Comparison of ENCODE assay signal across 10 mouse cellular contexts in genomic region chr7:47042823-47043490, GRCm38 (mm10). TPM values are rescaled to one million over a fixed set of nuclear protein-coding genes. Genes with fewer than 3 reads are reported as not detected.
DNase-seq lines count a peak whose midpoint lies in the region; ATAC-seq and TF ChIP-seq lines count a peak whose summit lies in the region.
"Had no signal": no experiment of that assay in that cellular context is flagged by ENCODE, and none has a peak within 500 bp of the region (broad histone marks: within the 10 kb centered on the region; RNA-seq: fewer than 3 reads in every experiment).

No protein-coding gene starts in this region.

- no peaks in the 10 kb centered on the region for H3K9me3 ChIP-seq in kidney, embryonic 15.5 days (replicated peaks)
- H3K9me3 ChIP-seq in embryonic facial prominence, embryonic 11.5 days (replicated peaks; ENCODE audit: control insufficient read depth, low read length): no peaks in the 10 kb centered on the region
- no peaks in the 10 kb centered on the region for H3K9me3 ChIP-seq in intestine, embryonic 14.5 days (ENCODE audit: control insufficient read depth, low read length)
- no peaks in the 10 kb centered on the region for H3K9me3 ChIP-seq in liver, postnatal 0 days (ENCODE audit: low read length)

- TF ChIP-seq EP300 in liver, postnatal 0 days (IDR thresholded peaks at IDR 0.05; ENCODE audit: low read depth): 0 out of 2 replicates have a peak, but pooled peaks have one; percentile 21

- DNase-seq in kidney, adult 8-10 months: no peak
- DNase-seq in embryonic facial prominence, embryonic 11.5 days (ENCODE audit: low spot score): peak; percentile 15
- DNase-seq in intestine, embryonic 14.5 days (ENCODE audit: low spot score): no peak
- peak; percentile 24 for DNase-seq in liver, postnatal 0 days
- no peak for DNase-seq in retina, embryonic 14.5 days (ENCODE audit: low spot score)
- DNase-seq in right cerebral cortex, adult 18-20 months: no peak
- DNase-seq in adrenal gland, adult 18-20 months (ENCODE audit: low spot score in 2 of 2): no peak

- H3K4me3 ChIP-seq in kidney, embryonic 15.5 days (replicated peaks): no peak overlapping the region
- no peak overlapping the region for H3K4me3 ChIP-seq in embryonic facial prominence, embryonic 11.5 days (ENCODE audit: low read depth, low read length)
- no peak overlapping the region for H3K4me3 ChIP-seq in intestine, embryonic 14.5 days (ENCODE audit: low read depth, low read length)
- H3K4me3 ChIP-seq in liver, postnatal 0 days (ENCODE audit: low read depth, low read length): no peak overlapping the region

- no peak for TF ChIP-seq CTCF in liver, postnatal 0 days (IDR thresholded peaks at IDR 0.05; ENCODE audit: low read depth)

- WGBS in kidney, embryonic 15.5 days: 24% methylated on average over 6 of the region's 6 CpGs
- WGBS in embryonic facial prominence, embryonic 11.5 days: 24% methylated on average over 6 of the region's 6 CpGs
- WGBS in intestine, embryonic 14.5 days: 28% methylated on average over 6 of the region's 6 CpGs
- 29% methylated on average over 6 of the region's 6 CpGs for WGBS in liver, postnatal 0 days (ENCODE audit: insufficient replicate concordance)

- H3K4me1 ChIP-seq in kidney, embryonic 15.5 days: peaks cover 13% of the 10 kb centered on the region
- no peaks in the 10 kb centered on the region for H3K4me1 ChIP-seq in embryonic facial prominence, embryonic 11.5 days (ENCODE audit: control insufficient read depth, insufficient read depth, low read length)
- H3K4me1 ChIP-seq in intestine, embryonic 14.5 days (replicated peaks; ENCODE audit: control insufficient read depth, insufficient read depth, low read length): peaks cover 13% of the 10 kb centered on the region
- H3K4me1 ChIP-seq in liver, postnatal 0 days (ENCODE audit: insufficient read depth): peaks cover 23% of the 10 kb centered on the region

- H3K9ac ChIP-seq in kidney, embryonic 15.5 days: no peak overlapping the region
- no peak overlapping the region for H3K9ac ChIP-seq in embryonic facial prominence, embryonic 11.5 days (replicated peaks; ENCODE audit: low read length)
- H3K9ac ChIP-seq in intestine, embryonic 14.5 days (ENCODE audit: low read length): no peak overlapping the region
- no peak overlapping the region for H3K9ac ChIP-seq in liver, postnatal 0 days (replicated peaks)

- H3K27ac ChIP-seq in kidney, embryonic 15.5 days: peak overlapping the region; percentile 83
- H3K27ac ChIP-seq in embryonic facial prominence, embryonic 11.5 days (replicated peaks; ENCODE audit: low read depth, low read length): no peak overlapping the region
- H3K27ac ChIP-seq in intestine, embryonic 14.5 days (ENCODE audit: low read depth): peak overlapping the region; percentile 52; the same call in 1 of the 2 replicates
- peak overlapping the region; percentile 76 for H3K27ac ChIP-seq in liver, postnatal 0 days (ENCODE audit: low read depth)

- H3K36me3 ChIP-seq in kidney, embryonic 15.5 days: no peaks in the 10 kb centered on the region
- no peaks in the 10 kb centered on the region for H3K36me3 ChIP-seq in embryonic facial prominence, embryonic 11.5 days (replicated peaks; ENCODE audit: control insufficient read depth, insufficient read depth, low read depth, low read length)
- H3K36me3 ChIP-seq in intestine, embryonic 14.5 days (ENCODE audit: control insufficient read depth, insufficient read depth, low read length): no peaks in the 10 kb centered on the region
- no peaks in the 10 kb centered on the region for H3K36me3 ChIP-seq in liver, postnatal 0 days (replicated peaks; ENCODE audit: insufficient read depth, low read length)

- no peaks in the 10 kb centered on the region for H3K27me3 ChIP-seq in kidney, embryonic 15.5 days
- H3K27me3 ChIP-seq in embryonic facial prominence, embryonic 11.5 days (ENCODE audit: control insufficient read depth, insufficient read depth, low read length): no peaks in the 10 kb centered on the region
- H3K27me3 ChIP-seq in intestine, embryonic 14.5 days (replicated peaks; ENCODE audit: control insufficient read depth, insufficient read depth, low read length): no peaks in the 10 kb centered on the region
- H3K27me3 ChIP-seq in liver, postnatal 0 days (ENCODE audit: insufficient read depth, low read length): no peaks in the 10 kb centered on the region

- H3K4me2 ChIP-seq in kidney, embryonic 15.5 days: no peak overlapping the region
- H3K4me2 ChIP-seq in embryonic facial prominence, embryonic 11.5 days (ENCODE audit: low read depth, low read length): no peak overlapping the region
- no peak overlapping the region for H3K4me2 ChIP-seq in intestine, embryonic 14.5 days (ENCODE audit: low read length)
- no peak overlapping the region for H3K4me2 ChIP-seq in liver, postnatal 0 days (ENCODE audit: low read depth, low read length)

- peak; percentile 77 for ATAC-seq in kidney, embryonic 15.5 days (replicated peaks; ENCODE audit: low FRiP score)
- ATAC-seq in embryonic facial prominence, embryonic 11.5 days (replicated peaks; ENCODE audit: insufficient number of reproducible peaks, low FRiP score, low TSS enrichment, low read depth): no peak
- ATAC-seq in intestine, embryonic 14.5 days (replicated peaks; ENCODE audit: low FRiP score, low TSS enrichment, low read depth): no peak
- ATAC-seq in liver, postnatal 0 days: peak; percentile 47

RNA-seq across cellular contexts. Expression of gene Tmem86a, which starts 7.4 kb away (rescaled TPM):
- 28.1 and 30.2 TPM in 2 replicates for polyA plus RNA-seq in kidney, embryonic 15.5 days (2015; fragmentation: Nextera tagmentation; extraction: Ambion mirVana)
- polyA plus RNA-seq in embryonic facial prominence, embryonic 11.5 days (2014; fragmentation: Nextera tagmentation; extraction: Ambion mirVana): 11.6 and 12.3 TPM in 2 replicates
- 30.6 and 31.4 TPM in 2 replicates for polyA plus RNA-seq in intestine, embryonic 14.5 days (2014; fragmentation: Nextera tagmentation; extraction: Ambion mirVana)
- polyA plus RNA-seq in liver, postnatal 0 days (2015; fragmentation: Nextera tagmentation; extraction: Ambion mirVana): 35.6 and 42.0 TPM in 2 replicates
- 10 to 100 TPM; 18.6 to 22.3 TPM for total RNA-seq in adrenal gland, adult 18-20 months (2021)

RNA-seq across cellular contexts. Expression of gene Spty2d1, which starts 34.7 kb away (rescaled TPM):
- polyA plus RNA-seq in kidney, embryonic 15.5 days (2015; fragmentation: Nextera tagmentation; extraction: Ambion mirVana): 18.8 and 19.4 TPM in 2 replicates
- polyA plus RNA-seq in embryonic facial prominence, embryonic 11.5 days (2014; fragmentation: Nextera tagmentation; extraction: Ambion mirVana): 13.5 and 14.5 TPM in 2 replicates
- polyA plus RNA-seq in intestine, embryonic 14.5 days (2014; fragmentation: Nextera tagmentation; extraction: Ambion mirVana): 17.6 and 18.0 TPM in 2 replicates
- polyA plus RNA-seq in liver, postnatal 0 days (2015; fragmentation: Nextera tagmentation; extraction: Ambion mirVana): 6.0 and 6.4 TPM in 2 replicates
- total RNA-seq in adrenal gland, adult 18-20 months (2021): 10 to 100 TPM; 19.2 to 20.0 TPM

RNA-seq across cellular contexts. Expression of gene Gm9999, which starts 59.6 kb away (rescaled TPM):
- polyA plus RNA-seq in kidney, embryonic 15.5 days (2015; fragmentation: Nextera tagmentation; extraction: Ambion mirVana): not detected in 2 replicates
- not detected in 2 replicates for polyA plus RNA-seq in embryonic facial prominence, embryonic 11.5 days (2014; fragmentation: Nextera tagmentation; extraction: Ambion mirVana)
- polyA plus RNA-seq in intestine, embryonic 14.5 days (2014; fragmentation: Nextera tagmentation; extraction: Ambion mirVana): not detected in 2 replicates
- polyA plus RNA-seq in liver, postnatal 0 days (2015; fragmentation: Nextera tagmentation; extraction: Ambion mirVana): not detected in 2 replicates
- not detected for total RNA-seq in adrenal gland, adult 18-20 months (2021)
- total RNA-seq: left cerebral cortex, postnatal 14 days; monocyte, adult 5-6 weeks had no signal

Comparison
In these comparisons a context has a peak if more than half of its experiments do, and no peak if none do; other contexts are left out.
1. ATAC-seq: peak in kidney, embryonic 15.5 days (single experiment) and liver, postnatal 0 days (single experiment); none in embryonic facial prominence, embryonic 11.5 days (single experiment) and intestine, embryonic 14.5 days (single experiment).
2. DNase-seq: peak in embryonic facial prominence, embryonic 11.5 days (single experiment) and liver, postnatal 0 days (single experiment); none in kidney, adult 8-10 months (0 of 2), intestine, embryonic 14.5 days (single experiment), retina, embryonic 14.5 days (single experiment), right cerebral cortex, adult 18-20 months (single experiment) and adrenal gland, adult 18-20 months (0 of 2).